Mouse (Mus musculus) layer of hippocampus, adult 11-12 months (tissue): ENCODE data around the gene Sos2.
"Not testable (repeated sequence)": the region's sequence is repeated elsewhere in the genome, so short reads cannot be mapped to it uniquely, and the experiment has no call there.

Experiments used
- DNase-seq: peaks from one replicate; pipeline ENCODE4 v3.0.0; 2022; ENCODE audit warnings: low spot score

Sos2 gene

DNA sequence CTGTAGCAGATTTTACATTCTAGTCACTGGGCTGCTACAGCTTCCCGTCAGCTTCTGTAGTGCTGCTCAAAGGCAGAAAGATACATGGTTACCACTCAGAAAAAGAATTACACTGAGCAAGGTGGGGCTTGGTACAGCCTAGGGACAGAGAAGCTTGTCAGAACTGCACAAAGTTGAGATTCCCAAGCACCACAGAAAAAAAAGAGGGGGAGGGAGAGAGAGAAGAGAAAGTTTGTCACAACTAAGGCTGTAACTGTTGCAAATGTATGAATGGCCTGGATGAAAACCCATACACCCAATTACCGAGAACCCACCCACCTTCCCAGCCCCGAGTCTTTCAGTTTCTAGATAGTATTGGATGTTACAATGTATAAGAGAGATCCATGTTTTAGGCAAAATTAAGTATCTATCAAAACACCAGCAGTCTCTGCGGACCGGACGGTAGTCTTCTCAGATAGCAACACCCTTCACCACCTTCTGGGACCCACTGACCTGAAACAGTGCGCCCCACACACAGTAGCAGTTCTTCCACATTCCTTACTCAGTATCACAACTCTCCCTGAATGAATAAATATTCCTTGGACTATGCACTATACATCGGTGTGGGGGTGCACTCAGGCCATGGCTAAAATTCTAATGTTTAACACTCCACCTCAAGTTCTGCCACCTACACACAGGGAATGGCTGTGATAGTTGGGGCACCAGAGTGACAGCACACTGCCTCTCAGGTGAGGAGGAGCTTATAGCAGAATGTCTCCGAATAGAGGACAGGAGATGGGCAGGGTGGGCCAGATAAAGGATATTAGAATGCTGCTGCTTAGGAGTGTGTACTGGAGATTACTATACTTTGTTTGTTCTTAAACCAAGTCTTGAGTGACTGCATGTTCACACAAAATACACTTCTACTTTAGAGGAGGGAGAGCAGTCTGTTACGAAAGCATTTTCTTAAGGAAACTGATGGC lies 6.8 kb downstream of the Sos2 start:
- DNase-seq: no peak

- no peak for DNase-seq
These were observed 7.5 kb downstream of the Sos2 start for GRCm38 (mm10) chr12:69674176-69674575.

GRCm38 (mm10) chr12:69666721-69667120 lies 14.9 kb downstream of the Sos2 start:
- DNase-seq: no peak

- DNase-seq: no peak
These were observed 20.0 kb downstream of the Sos2 start for GRCm38 (mm10) chr12:69661658-69662057.

DNA sequence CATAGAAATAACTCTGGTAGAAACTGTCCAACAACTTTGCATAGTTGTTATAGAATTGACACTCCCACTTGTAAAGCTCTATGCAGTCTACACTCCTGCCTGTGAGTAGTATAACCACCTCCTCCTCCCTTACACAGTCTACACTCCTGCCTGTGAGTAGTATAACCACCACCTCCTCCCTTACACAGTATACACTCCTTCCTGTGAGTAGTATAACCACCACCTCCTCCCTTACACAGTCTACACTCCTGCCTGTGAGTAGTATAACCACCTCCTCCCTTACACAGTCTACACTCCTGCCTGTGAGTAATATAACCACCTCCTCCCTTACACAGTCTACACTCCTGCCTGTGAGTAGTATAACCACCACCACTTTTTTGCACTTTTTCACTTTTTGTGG lies 27.7 kb downstream of the Sos2 start:
- DNase-seq: not testable (repeated sequence)

GRCm38 (mm10) chr12:69649511-69649910 lies 32.1 kb downstream of the Sos2 start:
- DNase-seq: no peak

DNA sequence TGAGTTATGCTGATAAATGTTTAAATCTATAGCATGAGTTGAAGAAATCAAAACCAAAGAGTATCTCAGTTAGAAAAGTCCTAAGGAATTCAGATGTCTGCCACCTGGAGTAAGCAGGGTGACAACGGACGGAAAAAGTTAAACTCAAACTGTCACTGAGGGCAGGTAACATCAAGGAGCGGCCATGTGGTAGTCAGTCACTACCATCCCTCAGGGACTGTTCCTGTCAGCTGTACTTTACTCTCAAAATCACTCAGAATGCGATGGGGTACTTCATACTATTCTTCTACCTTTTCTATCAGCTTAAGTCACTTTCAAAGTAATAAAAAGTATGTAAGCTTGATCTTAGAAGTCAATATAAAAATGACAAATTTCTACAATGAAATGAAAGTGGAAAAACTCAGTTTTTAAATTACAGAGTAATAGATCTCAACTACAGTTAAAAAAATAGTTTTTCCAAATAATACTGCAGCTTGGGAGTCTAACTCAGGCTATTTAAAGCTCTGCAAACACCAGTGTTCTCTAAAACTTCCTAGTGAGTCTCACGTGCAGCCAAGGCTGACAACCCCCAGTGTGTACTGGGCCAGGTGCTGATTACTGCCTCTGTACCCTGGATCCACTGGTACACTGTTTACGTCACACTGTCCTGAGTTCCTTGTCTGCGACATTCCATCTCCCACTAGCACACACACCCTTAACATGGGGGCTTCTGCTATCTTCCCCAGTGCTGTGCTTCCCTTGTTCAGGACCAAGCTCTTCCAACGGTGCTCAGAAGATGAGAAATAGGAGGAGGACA lies 35.6 kb downstream of the Sos2 start:
- DNase-seq: no peak

DNA sequence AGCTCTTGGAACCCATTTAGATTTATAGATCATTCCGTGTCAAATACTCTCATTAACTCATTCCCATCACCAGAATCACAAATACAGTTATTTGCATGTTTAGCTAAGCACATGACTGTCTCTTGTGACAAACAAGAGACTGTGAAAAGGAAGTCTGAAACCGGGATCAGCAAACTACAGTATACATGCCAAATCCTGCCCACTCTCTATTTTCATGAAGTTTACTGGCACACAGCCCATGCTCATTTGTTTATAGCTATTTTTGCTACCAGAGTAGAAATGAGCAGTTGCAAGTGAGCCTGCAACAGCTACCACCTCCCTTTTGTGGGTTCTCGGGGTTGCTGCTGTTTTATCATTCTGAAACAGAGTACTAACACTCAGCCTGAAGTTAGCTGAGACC lies 36.8 kb downstream of the Sos2 start:
- DNase-seq: peak; percentile 76

DNA sequence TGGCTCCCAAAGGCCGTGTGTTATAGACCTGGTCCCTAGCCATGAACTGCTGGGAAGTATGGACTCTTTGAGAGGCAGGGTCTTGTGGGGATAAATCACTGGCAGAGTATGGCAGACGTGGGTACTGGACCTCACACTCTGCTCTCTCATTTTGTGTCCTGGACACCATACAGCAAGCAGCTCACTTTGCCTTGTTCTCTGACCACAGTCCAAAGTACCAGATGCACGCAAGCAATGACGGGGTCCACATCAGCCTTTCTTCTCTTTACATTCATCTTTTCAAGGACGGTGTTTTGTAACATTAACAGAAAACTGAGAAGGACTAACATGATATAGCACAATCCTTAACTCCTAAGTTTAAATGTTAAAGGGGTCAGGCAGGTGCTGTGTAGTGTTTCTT lies 38.8 kb downstream of the Sos2 start:
- DNase-seq: no peak

DNA sequence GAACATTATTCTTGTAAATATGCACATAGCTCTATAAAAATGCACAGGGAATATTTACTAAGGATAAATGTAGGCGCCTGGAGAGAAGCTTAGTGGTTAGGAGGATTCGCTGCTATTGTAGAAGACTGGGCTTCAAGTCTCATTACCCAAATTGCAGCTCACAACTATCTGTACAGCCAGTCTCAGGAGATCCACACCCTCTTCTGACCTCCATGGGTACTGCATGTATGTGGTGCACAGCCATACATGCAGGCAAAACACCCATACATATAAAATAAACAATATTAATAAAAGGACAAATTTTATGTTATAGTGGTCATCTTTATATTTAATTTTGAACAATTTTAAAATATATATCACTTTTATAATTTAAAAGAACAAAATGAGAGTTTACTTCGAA lies 46.9 kb downstream of the Sos2 start:
- no peak for DNase-seq

DNA sequence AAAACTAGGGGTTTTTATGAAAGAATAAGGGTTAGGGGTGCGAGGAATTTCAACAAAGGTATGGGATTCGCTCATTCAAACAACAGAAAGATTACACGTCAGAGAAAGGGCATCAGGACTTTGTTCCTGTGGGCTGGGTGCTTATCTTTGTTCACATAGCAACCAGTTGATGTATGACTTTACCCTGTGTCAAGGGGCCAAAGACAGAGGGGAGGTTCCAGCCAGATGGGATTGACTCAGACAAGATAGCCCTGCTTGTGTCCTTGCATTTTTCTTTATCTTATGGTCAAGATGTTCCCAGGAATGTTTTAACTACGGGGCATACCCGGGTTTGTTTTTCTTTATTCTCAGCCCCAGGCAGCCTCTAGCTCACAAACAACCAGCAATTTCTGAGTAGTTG lies 63.1 kb downstream of the Sos2 start:
- not testable (repeated sequence) for DNase-seq

GRCm38 (mm10) chr12:69604367-69604766 lies 77.3 kb downstream of the Sos2 start:
- DNase-seq: no peak

DNA sequence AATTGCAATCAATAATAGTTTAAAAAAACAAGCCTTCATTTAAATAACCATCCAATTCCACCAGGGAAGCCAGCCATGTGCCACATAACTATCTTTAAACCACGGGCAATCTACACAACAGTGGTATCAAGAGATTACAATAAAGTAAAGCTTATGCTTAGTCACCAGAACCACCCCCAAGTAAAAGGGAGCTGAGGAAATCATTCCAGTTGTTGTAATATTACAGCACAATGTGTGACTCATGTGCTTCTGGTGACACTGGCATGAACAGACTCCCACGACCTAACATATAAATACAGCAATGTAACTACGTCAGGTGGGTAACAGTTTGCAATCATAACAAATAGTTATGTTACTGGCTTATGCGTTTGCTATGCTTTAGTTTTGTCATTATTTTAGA lies 84.2 kb downstream of the Sos2 start:
- no peak for DNase-seq

- DNase-seq: no peak
These were observed 88.5 kb downstream of the Sos2 start for GRCm38 (mm10) chr12:69593130-69593529.

- no peak for DNase-seq
These were observed 98.4 kb downstream of the Sos2 start for GRCm38 (mm10) chr12:69583270-69583629.

DNA sequence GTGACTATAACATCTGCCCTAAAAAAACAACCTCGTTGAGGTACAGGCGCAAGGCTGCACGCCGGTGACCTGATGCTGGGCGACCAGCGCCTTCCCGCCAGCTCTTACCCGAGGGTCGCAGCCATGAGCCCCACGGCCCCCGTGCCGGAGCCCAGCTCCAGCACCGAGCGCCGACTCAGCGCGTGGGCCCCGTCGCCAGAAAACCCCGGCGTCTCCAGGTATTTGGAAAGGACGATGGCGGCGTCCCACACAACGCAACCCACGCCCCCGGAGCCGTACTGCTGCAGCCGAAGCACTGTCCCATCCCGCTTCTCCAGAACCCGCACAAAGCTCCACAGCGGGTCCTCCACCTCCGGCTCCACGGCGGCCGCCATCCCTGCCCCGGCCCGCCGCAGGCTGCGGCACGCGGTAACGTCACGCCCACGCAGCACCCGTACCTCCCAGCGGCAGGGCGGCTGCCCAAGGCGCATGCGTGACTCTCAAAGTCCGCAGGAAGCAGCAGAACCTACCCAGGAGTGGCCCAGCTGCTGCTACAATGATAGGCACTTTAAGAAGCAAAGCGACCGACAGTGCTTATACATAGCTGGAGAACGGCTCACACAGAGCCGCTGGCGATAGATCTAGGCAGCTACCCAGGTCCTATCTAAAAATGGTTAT lies 98.9 kb downstream of the Sos2 start, which contains the start of gene Vcpkmt:
Gene Vcpkmt (minus strand): TSS at position 416 of the 657 bp plus-strand sequence.
- DNase-seq: peak; percentile 89

DNA sequence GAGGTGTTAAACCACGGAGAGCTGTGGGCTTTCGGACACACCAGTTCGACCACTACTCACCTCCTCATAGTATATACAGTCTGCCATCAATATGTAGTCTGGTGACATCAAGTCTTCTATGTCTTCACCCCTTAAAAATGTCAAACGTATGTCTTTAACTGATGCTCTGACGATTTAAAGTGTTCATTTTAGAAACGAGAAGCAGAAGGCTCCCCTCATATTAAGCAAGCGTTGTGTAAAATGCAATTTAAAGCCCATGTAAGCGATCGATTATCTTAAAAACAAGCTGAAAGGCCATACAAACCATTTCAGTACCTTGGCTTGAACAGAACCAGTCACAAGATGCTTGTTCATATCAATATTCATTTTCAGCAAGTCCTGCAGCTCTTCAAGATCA lies 99.4 kb downstream of the Sos2 start:
- no peak for DNase-seq

DNA sequence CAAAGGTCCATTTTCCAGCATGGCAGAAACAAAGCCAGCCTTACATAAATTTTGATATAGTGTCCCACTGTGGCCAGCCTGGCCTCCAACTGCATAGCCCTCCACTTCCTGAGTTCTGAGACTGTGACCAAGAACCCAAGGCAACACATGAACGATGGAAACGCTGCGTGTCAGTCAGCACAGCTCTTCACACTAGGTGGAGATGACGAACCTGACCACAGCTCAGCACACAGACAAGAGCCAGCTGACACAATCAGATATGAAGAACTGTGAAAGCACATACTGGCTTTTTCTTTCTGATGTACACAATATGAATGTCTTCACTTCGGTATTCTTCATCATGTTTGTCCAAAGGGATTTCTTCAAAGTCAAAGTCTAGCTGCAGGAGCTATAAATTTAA lies 102.0 kb downstream of the Sos2 start:
- no peak for DNase-seq

GRCm38 (mm10) chr12:69576120-69576627 lies 105.5 kb downstream of the Sos2 start:
- DNase-seq: no peak

- peak; percentile 88 for DNase-seq
These were observed 107.5 kb downstream of the Sos2 start for GRCm38 (mm10) chr12:69573916-69574881.

DNA sequence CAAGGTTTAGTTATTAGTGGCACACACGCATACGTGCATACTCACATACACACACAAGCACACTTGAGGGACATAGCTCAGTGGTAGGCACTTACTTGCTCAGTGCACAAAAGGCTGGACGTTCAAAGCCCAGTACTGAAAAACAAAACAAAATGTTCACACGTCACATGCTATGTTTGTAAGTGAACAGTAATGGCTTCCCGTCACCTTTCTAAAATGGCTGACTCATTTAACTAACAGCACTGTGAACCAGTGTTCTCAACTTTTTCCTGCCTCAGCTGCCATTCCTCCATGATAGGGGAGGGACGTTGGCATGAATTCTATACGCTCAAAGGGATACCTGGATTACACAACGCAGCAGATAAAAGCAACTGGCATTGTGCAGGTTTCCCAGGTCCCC lies 108.4 kb downstream of the Sos2 start:
- DNase-seq: no peak
